Mouse (Mus musculus) MEL (cell line): ENCODE measurements around the gene Dennd6a.

Source experiments
- CTCF ChIP-seq, 3 experiments: IDR thresholded peaks in 2 of 3; conservative IDR thresholded peaks in 1 of 3; 2 replicates each; pipeline ENCODE4 v1.5.1; 2011 to 2012; ENCODE audit warnings: low read length in 3 of 3, low read depth in 2 of 3, mild to moderate bottlenecking in 2 of 3, improper control_type of control experiment in 1 of 3, inconsistent platforms in 1 of 3, mixed read lengths in 1 of 3, moderate library complexity in 1 of 3; ENCODE audit not compliant: control insufficient read depth in 1 of 3, insufficient read depth in 1 of 3, poor library complexity in 1 of 3, severe bottlenecking in 1 of 3
- E2F4 ChIP-seq: IDR thresholded peaks from 2 replicates; pipeline ENCODE4 v1.6.1; 2011; ENCODE audit warnings: low read depth, low read length, improper control_type of control experiment, borderline replicate concordance
- HCFC1 ChIP-seq: IDR thresholded peaks from 2 replicates; pipeline ENCODE4 v1.6.1; 2012; ENCODE audit warnings: low read depth, mild to moderate bottlenecking, inconsistent platforms, low read length, improper control_type of control experiment, moderate library complexity
- MAZ ChIP-seq: IDR thresholded peaks from 2 replicates; pipeline ENCODE4 v1.6.1; 2012; ENCODE audit warnings: low read depth, mild to moderate bottlenecking, inconsistent platforms, low read length, improper control_type of control experiment
- MXI1 ChIP-seq: IDR thresholded peaks from 2 replicates; pipeline ENCODE4 v1.6.1; 2011; ENCODE audit warnings: mild to moderate bottlenecking, low read depth, low read length, improper control_type of control experiment
- MYC ChIP-seq: IDR thresholded peaks from 2 replicates; pipeline ENCODE4 v1.6.1; 2011; ENCODE audit warnings: low read depth, mild to moderate bottlenecking, low read length, improper control_type of control experiment, moderate library complexity
- POLR2A ChIP-seq, 2 experiments: IDR thresholded peaks; 2 replicates each; pipeline ENCODE4 v1.6.1; 2011 to 2012; ENCODE audit warnings: low read length in 2 of 2, mild to moderate bottlenecking in 2 of 2, control low read depth in 1 of 2, improper control_type of control experiment in 1 of 2, low read depth in 1 of 2, moderate library complexity in 1 of 2; ENCODE audit not compliant: control insufficient read depth in 1 of 2, insufficient read depth in 1 of 2, poor library complexity in 1 of 2
- SIN3A ChIP-seq: IDR thresholded peaks from 2 replicates; pipeline ENCODE4 v1.6.1; 2012; ENCODE audit warnings: low read length, improper control_type of control experiment, inconsistent platforms
- SMC3 ChIP-seq: IDR thresholded peaks from 2 replicates; pipeline ENCODE4 v1.6.1; 2011; ENCODE audit warnings: low read depth, low read length, improper control_type of control experiment
- ZC3H11A ChIP-seq: IDR thresholded peaks from 2 replicates; pipeline ENCODE4 v1.6.1; 2012; ENCODE audit warnings: low read depth, mild to moderate bottlenecking, inconsistent platforms, low read length, improper control_type of control experiment
- ZMIZ1 ChIP-seq: IDR thresholded peaks from 2 replicates; pipeline ENCODE4 v1.6.1; 2012; ENCODE audit warnings: low read depth, mild to moderate bottlenecking, inconsistent platforms, low read length, improper control_type of control experiment, moderate library complexity

DNA sequence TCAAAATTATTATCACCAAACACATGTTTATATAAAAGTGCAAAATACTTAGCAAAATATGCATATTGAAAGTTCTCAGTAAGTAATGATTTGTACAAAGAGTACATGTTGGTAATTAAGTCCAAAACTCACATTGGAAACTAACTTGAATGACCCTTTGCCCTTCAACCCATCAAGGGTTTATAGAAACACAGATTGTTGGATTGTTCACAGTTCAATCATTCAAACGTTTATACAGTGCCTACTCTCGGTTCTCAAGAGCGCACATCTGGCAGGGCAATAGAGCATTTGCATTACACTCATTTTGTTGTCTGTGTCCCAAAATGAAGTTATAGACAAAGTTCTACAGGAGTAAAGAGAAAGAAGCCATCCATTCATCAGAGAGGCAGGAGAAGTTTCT lies 47.7 kb upstream of the Dennd6a start:
- no peak for TF ChIP-seq CTCF (IDR thresholded peaks at IDR 0.05 in 2 of 3, conservative IDR thresholded peaks at IDR 0.05 in 1 of 3; ENCODE audit: control insufficient read depth in 1 of 3, insufficient read depth in 1 of 3, low read depth in 2 of 3, low read length in 3 of 3, poor library complexity in 1 of 3, severe bottlenecking in 1 of 3)
- TF ChIP-seq E2F4, result no peak
- TF ChIP-seq MAZ, result no peak
- no peak for TF ChIP-seq SMC3
- no peak for TF ChIP-seq MYC
- TF ChIP-seq MXI1, result no peak
- TF ChIP-seq SIN3A, result no peak
- no peak for TF ChIP-seq HCFC1
- TF ChIP-seq POLR2A (IDR thresholded peaks at IDR 0.05; ENCODE audit: control insufficient read depth in 1 of 2, insufficient read depth in 1 of 2, low read depth in 1 of 2, low read length in 2 of 2, poor library complexity in 1 of 2), result no peak
- no peak for TF ChIP-seq ZC3H11A
- no peak for TF ChIP-seq ZMIZ1
